Mouse (Mus musculus): ENCODE data around the gene Gm37240. TPM values are rescaled to one million over a fixed set of nuclear protein-coding genes. Genes with fewer than 3 reads are reported as not detected.

Gene Gm37240
- total RNA-seq, 2 experiments from 2014 or later = not detected

DNA sequence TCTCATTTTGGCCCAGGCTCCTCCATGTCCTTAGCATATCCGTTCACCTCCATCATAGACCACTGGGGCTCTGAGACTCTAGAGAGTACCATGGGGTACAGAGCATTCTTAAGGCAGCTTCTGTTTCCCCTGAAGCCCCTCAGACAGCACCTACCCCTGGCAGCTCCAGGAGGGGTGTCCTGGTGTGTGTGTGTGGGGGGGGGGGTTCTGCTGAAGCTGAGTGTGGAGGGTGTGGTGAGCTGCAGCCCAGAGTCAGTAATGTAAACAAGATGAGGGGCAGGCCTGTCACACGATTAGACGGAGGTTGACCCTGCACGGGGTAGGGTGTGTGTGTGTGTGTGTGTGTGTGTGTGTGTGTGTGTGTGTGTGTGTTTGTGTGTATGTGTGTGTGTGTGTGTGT is 1425.6 kb downstream of the Gm37240 start:
- no peak for ATAC-seq (replicated peaks; ENCODE audit: poor library complexity, severe bottlenecking)

DNA sequence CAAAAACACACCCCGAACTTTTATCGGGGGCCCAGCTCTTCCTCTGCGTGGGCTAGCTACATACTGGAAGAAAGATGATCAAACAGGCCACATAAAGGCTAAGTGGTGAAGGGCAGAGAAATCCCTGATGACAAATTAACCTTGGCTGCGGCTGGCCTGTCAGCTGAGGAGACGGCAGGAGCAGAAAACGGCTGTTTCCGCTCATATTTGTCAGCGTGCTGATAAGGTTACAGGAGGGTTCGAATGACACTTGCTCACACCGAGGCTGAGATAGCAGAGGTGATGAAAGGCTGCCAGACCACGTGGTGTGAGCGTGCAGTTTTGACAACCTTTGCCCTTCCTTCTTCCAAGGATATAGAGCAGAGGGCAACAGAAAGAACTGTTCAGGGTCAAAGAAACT is 1426.4 kb downstream of the Gm37240 start:
- ATAC-seq (replicated peaks; ENCODE audit: poor library complexity, severe bottlenecking) = peak; percentile 61

DNA sequence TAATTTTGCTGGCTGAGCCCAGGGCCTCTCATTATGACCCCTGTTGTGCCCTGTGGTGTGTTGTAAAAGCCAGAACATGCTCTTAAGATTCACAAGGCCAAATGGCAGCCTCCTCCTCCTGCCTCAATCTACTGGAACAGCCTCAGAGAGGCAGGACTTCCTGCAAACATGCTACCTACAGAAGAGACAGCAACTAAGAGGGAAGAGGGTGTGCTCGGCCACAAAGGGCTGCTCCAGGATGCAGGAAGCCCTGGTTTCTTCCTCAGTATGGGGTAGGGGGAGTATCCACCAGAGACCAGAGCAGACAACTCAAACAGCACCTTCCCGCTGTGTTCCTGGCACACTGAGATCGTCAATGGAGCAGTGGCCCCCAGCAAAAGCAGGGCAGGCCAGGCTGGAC is 1426.8 kb downstream of the Gm37240 start:
- peak; percentile 20 for ATAC-seq (replicated peaks; ENCODE audit: poor library complexity, severe bottlenecking)

DNA sequence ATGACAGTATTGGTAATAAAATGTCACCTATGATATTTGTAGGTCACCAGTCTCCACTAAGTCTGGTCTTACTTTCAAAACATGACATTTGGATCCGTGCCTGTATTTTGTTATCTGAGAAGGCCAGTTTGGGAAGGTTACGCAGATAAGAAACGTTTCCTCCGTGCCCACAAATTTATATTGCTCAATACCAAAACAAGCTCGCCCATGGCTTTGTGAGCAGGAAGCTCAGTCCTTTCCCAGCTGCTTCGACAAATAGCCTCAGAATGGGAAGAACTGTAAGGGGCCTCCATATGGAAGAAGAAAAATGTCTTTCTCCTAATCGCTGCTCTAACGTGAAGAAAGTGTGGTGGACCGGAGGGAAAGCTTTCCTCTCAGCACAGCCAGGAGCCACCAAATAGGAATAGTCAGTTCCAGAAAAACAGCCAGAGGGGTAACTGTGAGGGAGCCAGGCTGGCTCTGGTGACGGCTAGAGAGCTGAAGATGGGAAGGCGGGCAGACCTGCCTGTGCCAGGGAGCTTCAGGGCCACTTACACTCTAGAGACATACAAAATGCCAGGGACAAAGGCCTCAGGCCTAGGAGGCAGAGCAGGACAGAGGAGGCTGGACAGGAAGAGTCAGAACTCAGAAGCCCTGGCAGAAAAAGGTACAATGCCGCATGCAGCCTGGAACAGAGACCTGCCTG is 1431.4 kb downstream of the Gm37240 start:
- peak; percentile 70 for ATAC-seq (replicated peaks; ENCODE audit: poor library complexity, severe bottlenecking)

DNA sequence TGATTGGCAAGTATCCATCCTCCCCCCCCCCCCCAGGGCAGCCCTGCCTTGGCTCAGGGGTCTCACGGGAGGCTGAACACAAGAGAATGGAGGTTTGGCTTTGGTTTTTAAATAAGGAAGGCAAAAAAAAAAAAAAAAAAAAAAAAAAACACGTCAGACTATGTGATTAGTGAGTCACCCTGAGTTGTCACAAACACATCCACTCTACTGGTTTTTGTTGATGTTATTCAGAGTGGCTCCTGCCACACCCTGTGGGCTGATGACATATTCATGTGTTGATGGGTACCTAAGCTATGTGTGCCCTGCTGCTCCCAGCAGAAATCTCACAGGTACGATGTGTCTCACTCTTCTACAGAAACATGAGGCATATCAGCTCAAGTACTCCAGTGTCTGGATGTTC is 1436.7 kb downstream of the Gm37240 start:
- ATAC-seq (replicated peaks; ENCODE audit: poor library complexity, severe bottlenecking) = no peak

DNA sequence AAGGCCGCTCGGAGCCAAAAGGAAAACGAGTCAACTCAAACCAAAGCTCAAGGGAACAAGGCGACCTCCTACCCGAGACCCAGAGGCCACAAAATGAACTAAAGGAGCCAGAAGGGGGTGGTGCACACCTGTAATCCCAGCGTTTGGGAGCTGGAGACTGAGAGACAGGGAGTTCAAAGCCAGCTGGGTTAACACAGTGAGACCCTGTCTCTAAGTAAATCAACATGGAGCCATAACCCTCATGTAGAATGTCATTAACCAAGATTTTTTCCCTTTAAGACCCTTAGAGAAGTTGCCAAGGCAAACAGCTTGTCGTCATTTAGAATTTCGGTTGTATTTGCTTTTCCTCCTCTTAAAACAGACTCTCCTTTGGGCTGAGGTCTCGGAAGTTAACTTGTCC is 1438.3 kb downstream of the Gm37240 start:
- ATAC-seq (replicated peaks; ENCODE audit: poor library complexity, severe bottlenecking) = no peak

DNA sequence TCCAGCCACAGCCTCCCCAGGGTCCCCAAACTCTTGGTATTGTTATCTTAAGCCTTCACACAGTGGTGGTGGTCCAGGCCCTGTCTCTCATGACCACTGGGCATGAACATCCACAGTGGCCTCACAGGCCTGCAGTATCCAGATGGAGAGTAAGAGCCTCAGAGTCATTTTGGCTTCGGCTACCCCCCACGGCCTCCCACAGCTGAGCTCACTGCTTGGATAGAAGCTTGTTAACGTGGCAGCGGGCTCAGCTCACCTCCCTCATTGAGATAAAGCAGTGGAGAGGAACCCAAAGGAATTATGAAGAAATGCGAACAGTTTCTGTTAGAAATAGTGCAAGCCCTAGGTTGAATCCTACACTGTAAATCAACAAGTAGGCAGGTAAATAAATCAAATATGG is 1439.5 kb downstream of the Gm37240 start:
- no peak for ATAC-seq (replicated peaks; ENCODE audit: poor library complexity, severe bottlenecking)

Other genes with a start within 250 kb of the Gm37240 start
- gene Fam160a1, start 70.2 kb downstream of the Gm37240 start, total RNA-seq (2014; fragmentation: Nextera tagmentation) = not detected in 2 replicates
- gene Fam160a1, start 70.2 kb downstream of the Gm37240 start, total RNA-seq (2017) = not detected in 2 replicates
- gene Glt28d2, start within 50 bp of the Gm37240 start, total RNA-seq (2014; fragmentation: Nextera tagmentation) = not detected in 2 replicates
- gene Glt28d2, start within 50 bp of the Gm37240 start, total RNA-seq (2017) = not detected in 2 replicates
- 2.0 and 4.2 TPM in 2 replicates for gene Sh3d19, start 83.6 kb upstream of the Gm37240 start, total RNA-seq (2014; fragmentation: Nextera tagmentation)
- gene Sh3d19, start 83.6 kb upstream of the Gm37240 start, total RNA-seq (2017) = 10.6 and 11.5 TPM in 2 replicates
- not detected in 2 replicates for gene Prss48, start 115.0 kb upstream of the Gm37240 start, total RNA-seq (2014; fragmentation: Nextera tagmentation)
- gene Prss48, start 115.0 kb upstream of the Gm37240 start, total RNA-seq (2017) = not detected in 2 replicates